Mouse (Mus musculus) cerebellum, adult 2 months (tissue): ENCODE measurements at regions not wholly inside any gene's neighbourhood (a gene's known extent, or its start where the extent isn't known, plus 50 kb on each side); places are given as distances from the start of the nearest gene placed in this dataset.
"Not testable (repeated sequence)": the region's sequence is repeated elsewhere in the genome, so short reads cannot be mapped to it uniquely, and the experiment has no call there.

Source experiments
- DNase-seq, 2 experiments: peaks; one replicate each; pipeline ENCODE4 v3.0.0; 2021
- H3K27ac ChIP-seq: fragments of 200-500 bp; 2 replicates; pipeline ENCODE4 v1.5.1; 2012; ENCODE audit warnings: low read length, control low read depth, inconsistent platforms; ENCODE audit not compliant: insufficient read depth
- H3K27me3 ChIP-seq: fragments of 200-500 bp; 2 replicates; pipeline ENCODE4 v1.6.1; 2012; ENCODE audit warnings: inconsistent platforms, mild to moderate bottlenecking, low read length, moderate library complexity; ENCODE audit not compliant: control insufficient read depth, insufficient read depth
- H3K4me1 ChIP-seq: fragments of 200-500 bp; 2 replicates; pipeline ENCODE4 v1.6.1; 2011; ENCODE audit warnings: low read length; ENCODE audit not compliant: control insufficient read depth, insufficient read depth
- H3K4me3 ChIP-seq: fragments of 200-500 bp; replicated peaks from 2 replicates; pipeline ENCODE3; 2011; ENCODE audit warnings: mild to moderate bottlenecking, low read depth, low read length, control low read depth; ENCODE audit not compliant: insufficient read depth
- CTCF ChIP-seq: fragments of 200-500 bp; IDR thresholded peaks from 2 replicates; pipeline ENCODE4 v1.5.1; 2011; ENCODE audit warnings: low read depth, mild to moderate bottlenecking, control low read depth, low read length, moderate library complexity, borderline replicate concordance; ENCODE audit not compliant: insufficient read depth
- POLR2A ChIP-seq: fragments of 200-500 bp; IDR thresholded peaks from 2 replicates; pipeline ENCODE4 v1.6.1; 2011; ENCODE audit warnings: low read length, control low read depth, borderline replicate concordance; ENCODE audit not compliant: insufficient read depth
- WGBS: fragments of 180-500 bp; shearing (Covaris S2); methylation state at CpG from one replicate; pipeline ENCODE4 v1.1.7; 2018; 5-methylcytosine and 5-hydroxymethylcytosine counted together

DNA sequence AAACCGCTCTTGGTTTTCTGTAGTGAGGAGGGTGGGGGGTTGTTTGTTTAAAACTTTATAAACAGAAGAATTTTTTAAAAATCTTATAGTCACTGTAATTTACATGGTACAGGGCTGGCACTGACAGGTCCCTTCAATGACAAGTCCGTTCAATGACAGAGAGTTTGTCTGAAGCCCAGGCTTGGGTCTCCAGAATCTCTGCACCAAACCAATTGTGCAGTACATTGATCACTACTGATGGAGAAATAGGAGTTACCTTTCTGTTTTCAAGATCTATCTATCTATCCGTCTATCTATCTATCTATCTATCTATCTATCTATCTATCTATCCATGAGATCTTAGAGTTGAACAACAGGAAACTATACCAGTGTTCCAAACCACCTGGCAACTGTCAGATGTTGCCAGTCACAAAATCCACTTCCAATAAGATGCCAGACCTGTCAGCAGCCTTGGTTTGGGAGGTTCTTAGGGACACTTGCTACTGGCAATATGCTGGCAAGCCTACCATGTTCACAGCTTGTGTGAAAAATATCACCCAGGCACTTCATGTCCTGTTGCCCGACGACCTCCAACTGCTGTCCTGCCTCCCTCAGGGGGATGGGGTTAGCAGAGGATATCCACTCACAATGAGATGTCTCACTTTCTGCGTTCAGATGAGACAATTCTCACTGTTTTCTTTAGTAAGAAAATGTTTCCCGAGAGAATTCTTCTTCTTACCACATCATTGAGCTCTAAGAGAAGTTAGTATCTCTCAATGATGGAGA lies 73.8 kb upstream of the Cpsf6 start:
- Histone ChIP-seq H3K4me1 (no peaks in the 10 kb centered on the region), H3K4me3 (no peak overlapping the region), H3K27me3 (no peaks in the 10 kb centered on the region), H3K27ac (no peak overlapping the region)
- WGBS = 81% methylated on average over 7 of the region's 7 CpGs
- TF ChIP-seq POLR2A = no peak
- no peak for TF ChIP-seq CTCF
- no peak for DNase-seq

GRCm38 (mm10) chr10:117452190-117452950 lies 72.6 kb upstream of the Cpsf6 start:
- TF ChIP-seq CTCF = no peak
- TF ChIP-seq POLR2A = no peak
- H3K27ac ChIP-seq = no peak overlapping the region
- 58% methylated on average over 7 of the region's 7 CpGs for WGBS
- no peaks in the 10 kb centered on the region for H3K4me1 ChIP-seq
- H3K27me3 ChIP-seq = no peaks in the 10 kb centered on the region
- H3K4me3 ChIP-seq = no peak overlapping the region
- DNase-seq = no peak

GRCm38 (mm10) chr10:117451396-117452185 lies 71.8 kb upstream of the Cpsf6 start:
- no peak for DNase-seq
- WGBS = 89% methylated on average over 9 of the region's 9 CpGs
- H3K27me3 ChIP-seq = no peaks in the 10 kb centered on the region
- TF ChIP-seq CTCF (no peak), POLR2A (no peak)
- no peaks in the 10 kb centered on the region for H3K4me1 ChIP-seq
- H3K27ac ChIP-seq = no peak overlapping the region
- H3K4me3 ChIP-seq = no peak overlapping the region

GRCm38 (mm10) chr10:117450631-117451030 lies 70.8 kb upstream of the Cpsf6 start:
- no peak for TF ChIP-seq POLR2A
- no peak for TF ChIP-seq CTCF
- Histone ChIP-seq H3K4me3 (no peak overlapping the region), H3K27me3 (no peaks in the 10 kb centered on the region), H3K27ac (no peak overlapping the region), H3K4me1 (no peaks in the 10 kb centered on the region)
- 96% methylated on average over 4 of the region's 4 CpGs for WGBS
- no peak for DNase-seq

GRCm38 (mm10) chr10:117450240-117450569 lies 70.4 kb upstream of the Cpsf6 start:
- DNase-seq = no peak
- 81% methylated on average over 1 of the region's 1 CpGs for WGBS
- Histone ChIP-seq H3K4me1 (no peaks in the 10 kb centered on the region), H3K27me3 (no peaks in the 10 kb centered on the region), H3K4me3 (no peak overlapping the region), H3K27ac (no peak overlapping the region)
- TF ChIP-seq POLR2A = no peak
- TF ChIP-seq CTCF = no peak

GRCm38 (mm10) chr10:117449416-117450239 lies 69.8 kb upstream of the Cpsf6 start:
- TF ChIP-seq CTCF = no peak
- no peak for TF ChIP-seq POLR2A
- H3K4me3 ChIP-seq = no peak overlapping the region
- no peaks in the 10 kb centered on the region for H3K27me3 ChIP-seq
- WGBS = 84% methylated on average over 3 of the region's 3 CpGs
- no peaks in the 10 kb centered on the region for H3K4me1 ChIP-seq
- no peak overlapping the region for H3K27ac ChIP-seq
- no peak for DNase-seq

- H3K4me1 ChIP-seq, DNase-seq, H3K27me3 ChIP-seq, H3K4me3 ChIP-seq, H3K27ac ChIP-seq: not testable (repeated sequence)
- 93% methylated on average over 3 of the region's 3 CpGs for WGBS
Measured at GRCm38 (mm10) chr10:117448783-117449182, 69.0 kb upstream of the Cpsf6 start.
